ENCODE assay signal across 21 mouse cellular contexts in genomic region chr1:161779057-161779456, GRCm38 (mm10). TPM values are rescaled to one million over a fixed set of nuclear protein-coding genes. Genes with fewer than 3 reads are reported as not detected.
DNase-seq lines count a peak whose midpoint lies in the region; ATAC-seq lines count a peak whose summit lies in the region.
"Had no signal": no experiment of that assay in that cellular context is flagged by ENCODE, and none has a peak within 500 bp of the region (broad histone marks: within the 10 kb centered on the region; RNA-seq: fewer than 3 reads in every experiment).

No protein-coding gene starts in this region.

- DNase-seq in CD4-positive helper T cell, adult 2 months (ENCODE audit: low read depth, low spot score): peak; percentile 70
- peak; percentile 78 to 83 for DNase-seq in CD8-positive naive resting alpha-beta T cell, adult 2 months (ENCODE audit: low read depth in 2 of 2, low spot score in 2 of 2)
- peak; percentile 42 for DNase-seq in induced T-regulatory cell, adult 2 months (ENCODE audit: low read depth)
- DNase-seq in embryo, embryonic 10 days (ENCODE audit: low spot score): no peak
- no peak for DNase-seq in kidney, adult 9 months
- DNase-seq in heart, postnatal 10 days: no peak
- DNase-seq: adrenal gland, postnatal 10 days; cerebellum, adult 2 months; heart, adult 2 months; kidney, postnatal 36 days; layer of hippocampus, postnatal 36 days; liver, embryonic 13.5 days; lung, postnatal 4 days had no signal

- intact Hi-C loops in heart, postnatal 10 days (cut with DNase I): no loop called here

- peak; percentile 39; the same call in 1 of the 2 replicates for ATAC-seq in neutrophil, adult 5-6 weeks (ENCODE audit: extremely low read depth, insufficient number of reproducible peaks, low FRiP score, poor library complexity, severe bottlenecking)
- ATAC-seq in monocyte, adult 5-6 weeks (replicated peaks; ENCODE audit: insufficient number of reproducible peaks, low FRiP score, low TSS enrichment, poor library complexity, severe bottlenecking): no peak
- ATAC-seq: forebrain, embryonic 15.5 days; intestine, embryonic 16.5 days; midbrain, embryonic 16.5 days; Patski had no signal

RNA-seq across cellular contexts. Expression of gene Fasl, which starts 9.2 kb away (rescaled TPM):
- total RNA-seq in neutrophil, adult 5-6 weeks (2017): 1.5 and 4.5 TPM in 2 replicates
- total RNA-seq in monocyte, adult 5-6 weeks (2017): 161 to 263 TPM (median 164 TPM) in 3 replicates
- total RNA-seq in heart, postnatal 10 days (2021): not detected
- total RNA-seq: adrenal gland, postnatal 10 days; gastrocnemius, adult 8-10 months; heart, adult 2 months; heart, postnatal 25 days had no signal

Comparison
In these comparisons a context has a peak if more than half of its experiments do, and no peak if none do; other contexts are left out.
1. DNase-seq: peak in CD4-positive helper T cell, adult 2 months (single experiment), CD8-positive naive resting alpha-beta T cell, adult 2 months (2 of 2) and induced T-regulatory cell, adult 2 months (single experiment); none in embryo, embryonic 10 days (single experiment), kidney, adult 9 months (single experiment) and heart, postnatal 10 days (0 of 2).
2. RNA of gene Fasl, which starts 9.2 kb away (total RNA-seq): 161 to 263 TPM in monocyte, adult 5-6 weeks; 1.5 to 4.5 TPM in neutrophil, adult 5-6 weeks and not detected in heart, postnatal 10 days; every median in the first group is over 10 times any median in the second.